Mouse (Mus musculus) limb, embryonic 10.5 days (tissue): Measurements from ENCODE around the gene Zdhhc22. TPM values are rescaled to one million over a fixed set of nuclear protein-coding genes. Genes with fewer than 3 reads are reported as not detected.

Experiments used
- DNase-seq: peaks from one replicate; pipeline ENCODE4 v3.0.0-alpha.2; 2017; ENCODE audit warnings: low spot score
- H3K27ac ChIP-seq: fragments of 300-500 bp; sonication (generic); 2 replicates; pipeline ENCODE4 v1.5.1; 2016; ENCODE audit warnings: mild to moderate bottlenecking
- H3K27me3 ChIP-seq: fragments of 300-500 bp; sonication (generic); 2 replicates; pipeline ENCODE4 v1.6.1; 2016; ENCODE audit warnings: low read depth, mild to moderate bottlenecking; ENCODE audit not compliant: poor library complexity, severe bottlenecking
- H3K36me3 ChIP-seq: fragments of 300-500 bp; sonication (generic); 2 replicates; pipeline ENCODE4 v1.6.1; 2016; ENCODE audit warnings: mild to moderate bottlenecking, moderate library complexity
- H3K4me1 ChIP-seq: fragments of 300-500 bp; sonication (generic); 2 replicates; pipeline ENCODE4 v1.6.1; 2016
- H3K4me3 ChIP-seq: fragments of 300-500 bp; sonication (generic); 2 replicates; pipeline ENCODE4 v1.5.1; 2016; ENCODE audit warnings: mild to moderate bottlenecking, moderate library complexity
- H3K9me3 ChIP-seq: fragments of 300-500 bp; sonication (generic); replicated peaks from 2 replicates; pipeline ENCODE4 v1.6.1; 2016; ENCODE audit warnings: mild to moderate bottlenecking
- WGBS: fragments of 180-500 bp; shearing (Covaris S2); methylation state at CpG from one replicate; pipeline ENCODE4 v1.1.7; 2016; 5-methylcytosine and 5-hydroxymethylcytosine counted together
- polyA plus RNA-seq: library from polyadenylated mRNA; unstranded; fragments of >200 nt; fragmentation: Nextera tagmentation; extraction: Ambion mirVana; gene quantifications from 2 replicates; pipeline ENCODE4 v1.2.1, GENCODE M21; 2016

Gene Zdhhc22
- polyA plus RNA-seq, 1 experiment from 2014 or later: 0.04 TPM

DNA sequence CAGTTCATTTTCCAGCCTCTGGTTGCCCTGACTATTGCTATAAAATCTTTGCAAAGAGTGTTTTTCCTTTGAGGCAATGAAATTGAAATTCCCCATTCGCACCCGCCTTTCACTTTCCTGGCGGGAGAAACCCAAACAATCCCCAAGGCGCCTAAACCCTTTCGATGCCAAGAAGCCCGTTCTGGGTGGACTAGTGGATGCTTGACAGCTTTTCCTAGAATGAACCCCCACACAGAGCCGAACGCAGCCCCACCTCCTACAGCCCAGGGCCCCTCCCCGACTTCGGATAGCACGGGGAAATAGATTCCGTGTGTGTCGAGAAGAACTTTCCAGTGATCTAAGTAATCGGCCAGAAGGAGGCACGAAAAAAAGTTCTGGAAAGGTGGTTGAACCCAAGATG is 852 bp downstream of the Zdhhc22 start:
- H3K9me3 ChIP-seq: no peaks in the 10 kb centered on the region
- DNase-seq: no peak
- peaks cover 14% of the 10 kb centered on the region for H3K4me1 ChIP-seq
- H3K4me3 ChIP-seq: no peak overlapping the region; the same call in 1 of the 2 replicates
- H3K27ac ChIP-seq: no peak overlapping the region
- WGBS: 10% methylated on average over 15 of the region's 15 CpGs
- H3K36me3 ChIP-seq: no peaks in the 10 kb centered on the region; the same call in 1 of the 2 replicates
- peaks cover 83% of the 10 kb centered on the region for H3K27me3 ChIP-seq

DNA sequence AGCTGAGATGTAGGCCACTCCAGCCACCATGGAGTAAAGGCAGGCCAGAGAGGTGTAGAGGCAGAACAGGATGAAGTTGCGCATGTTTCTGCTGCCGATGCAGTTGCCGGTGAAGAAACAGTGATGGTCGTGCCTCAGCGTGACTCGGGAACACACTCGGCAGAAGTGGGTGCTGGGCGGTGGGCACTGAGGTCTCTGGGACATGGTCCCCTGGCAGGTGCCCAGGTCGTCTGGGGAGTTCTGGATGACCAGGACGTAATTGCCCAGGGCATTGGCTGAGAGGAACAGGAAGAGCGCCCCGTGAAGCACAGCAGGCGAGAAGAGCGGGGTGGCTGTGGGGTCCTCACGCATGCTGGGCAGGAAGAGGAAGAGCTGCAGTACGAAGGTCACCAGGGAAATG is 2.0 kb downstream of the Zdhhc22 start:
- Histone ChIP-seq H3K36me3 (no peaks in the 10 kb centered on the region; the same call in 1 of the 2 replicates), H3K4me1 (peaks cover 14% of the 10 kb centered on the region), H3K9me3 (no peaks in the 10 kb centered on the region), H3K27me3 (peaks cover 95% of the 10 kb centered on the region), H3K27ac (no peak overlapping the region), H3K4me3 (no peak overlapping the region)
- DNase-seq: no peak
- WGBS: 41% methylated on average over 16 of the region's 16 CpGs

DNA sequence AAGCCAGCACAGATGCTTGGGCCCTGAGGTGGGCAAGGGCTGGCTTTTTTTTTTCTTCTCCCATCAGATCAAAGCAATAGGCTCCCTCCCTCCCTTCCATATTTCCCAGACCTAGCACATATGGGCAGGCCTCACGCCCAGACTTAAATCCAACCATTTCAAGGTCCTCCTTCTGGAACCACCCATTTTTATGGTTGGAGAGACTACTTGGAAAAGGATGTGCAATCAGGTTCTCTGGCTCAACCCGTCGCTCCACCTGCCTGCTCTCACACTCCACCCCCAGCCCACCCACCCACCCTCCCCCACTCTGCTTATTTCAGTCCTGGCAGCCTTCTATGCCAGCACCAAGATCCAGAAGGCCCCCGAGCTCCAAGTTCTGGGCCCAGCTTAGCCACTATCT is 3.7 kb downstream of the Zdhhc22 start:
- Histone ChIP-seq H3K9me3 (no peaks in the 10 kb centered on the region), H3K4me1 (peaks cover 14% of the 10 kb centered on the region), H3K4me3 (no peak overlapping the region), H3K27me3 (peaks cover 100% of the 10 kb centered on the region), H3K36me3 (no peaks in the 10 kb centered on the region; the same call in 1 of the 2 replicates), H3K27ac (no peak overlapping the region)
- WGBS: 68% methylated on average over 4 of the region's 4 CpGs
- no peak for DNase-seq

DNA sequence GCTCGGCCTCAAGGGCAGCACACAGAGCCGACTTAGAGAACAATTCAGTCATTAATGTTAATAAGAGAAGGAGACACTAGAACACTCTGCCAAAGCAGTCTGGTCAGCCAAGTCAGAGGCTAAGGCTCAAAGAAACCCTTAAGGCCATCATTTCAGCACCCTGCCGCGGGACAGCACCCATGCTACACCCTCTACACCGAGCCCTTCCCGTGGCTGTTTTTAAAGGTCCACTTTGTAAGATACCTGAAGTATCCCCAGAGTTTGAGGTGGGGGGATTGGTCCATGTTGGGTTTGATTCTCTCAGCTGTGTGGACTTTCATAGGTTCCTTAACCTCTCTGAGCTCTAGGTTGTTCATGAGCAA is 6.1 kb downstream of the Zdhhc22 start:
- H3K9me3 ChIP-seq: no peaks in the 10 kb centered on the region
- no peak overlapping the region for H3K4me3 ChIP-seq
- no peak overlapping the region for H3K27ac ChIP-seq
- peaks cover 97% of the 10 kb centered on the region for H3K27me3 ChIP-seq
- peak; percentile 80 for DNase-seq
- H3K4me1 ChIP-seq: no peaks in the 10 kb centered on the region; the same call in 1 of the 2 replicates
- no peaks in the 10 kb centered on the region for H3K36me3 ChIP-seq
- 9% methylated on average over 6 of the region's 6 CpGs for WGBS

DNA sequence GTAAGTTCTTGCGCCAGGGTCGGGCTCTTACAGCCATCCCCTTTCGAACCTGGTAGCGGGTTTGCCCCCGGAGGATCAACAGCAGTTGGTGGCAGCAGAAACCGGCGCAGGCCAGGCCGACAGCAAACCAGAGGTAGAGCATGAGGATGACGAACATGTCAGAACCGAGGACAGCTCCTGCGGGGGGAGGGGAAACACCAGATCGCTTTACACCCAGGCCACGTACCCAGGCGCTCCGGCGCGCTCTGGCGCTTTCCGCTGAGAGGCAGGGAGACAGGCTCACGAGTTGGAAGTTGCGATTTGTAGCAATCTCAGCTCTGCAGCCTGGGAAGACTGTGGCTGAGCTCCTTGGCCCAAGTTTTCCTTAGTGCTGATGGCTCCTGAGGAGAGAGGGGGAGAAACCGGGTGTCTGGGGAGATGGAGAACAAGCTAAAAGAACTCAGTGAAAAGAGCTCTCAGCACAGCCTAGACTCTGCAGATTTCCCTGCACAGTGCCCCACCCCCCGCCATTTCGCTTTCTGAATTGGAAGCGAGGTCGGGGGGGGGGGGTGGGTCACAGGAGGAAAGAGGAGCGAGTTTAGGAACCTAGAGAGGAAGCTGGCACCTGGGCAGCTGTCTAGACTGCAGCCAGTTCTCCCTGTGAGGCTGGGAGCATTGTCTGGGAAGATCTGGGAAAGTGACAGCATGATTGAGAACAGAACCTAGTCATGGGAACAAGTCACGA is 6.6 kb downstream of the Zdhhc22 start:
- H3K9me3 ChIP-seq: no peaks in the 10 kb centered on the region
- WGBS: 5% methylated on average over 28 of the region's 28 CpGs
- H3K27me3 ChIP-seq: peaks cover 97% of the 10 kb centered on the region
- H3K4me3 ChIP-seq: no peak overlapping the region
- peak; percentile 87 for DNase-seq
- no peaks in the 10 kb centered on the region for H3K36me3 ChIP-seq
- H3K4me1 ChIP-seq: no peaks in the 10 kb centered on the region; the same call in 1 of the 2 replicates
- H3K27ac ChIP-seq: no peak overlapping the region

DNA sequence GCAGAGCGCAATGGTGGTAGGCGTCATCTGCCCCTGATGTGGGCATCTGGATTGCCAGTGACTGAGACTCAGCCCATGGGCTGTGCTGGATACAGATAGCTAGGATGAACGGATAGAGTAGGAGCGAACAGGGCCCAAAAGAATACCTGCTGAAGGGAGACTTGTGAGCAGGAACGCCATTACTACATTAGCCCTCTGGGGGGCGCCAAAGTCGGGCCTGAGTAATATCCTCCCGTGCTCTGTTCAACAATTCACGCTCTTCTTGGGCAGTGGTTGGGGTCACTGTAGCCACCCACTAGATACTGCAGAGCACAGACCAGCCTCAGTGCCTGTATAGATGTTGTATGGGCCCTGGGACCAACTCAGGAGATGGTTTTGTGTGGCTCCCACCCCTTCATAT is 9.1 kb downstream of the Zdhhc22 start:
- Histone ChIP-seq H3K36me3 (no peaks in the 10 kb centered on the region), H3K27ac (no peak overlapping the region), H3K27me3 (peaks cover 96% of the 10 kb centered on the region), H3K4me1 (no peaks in the 10 kb centered on the region; the same call in 1 of the 2 replicates), H3K4me3 (no peak overlapping the region), H3K9me3 (no peaks in the 10 kb centered on the region)
- DNase-seq: no peak
- WGBS: 23% methylated on average over 9 of the region's 9 CpGs

DNA sequence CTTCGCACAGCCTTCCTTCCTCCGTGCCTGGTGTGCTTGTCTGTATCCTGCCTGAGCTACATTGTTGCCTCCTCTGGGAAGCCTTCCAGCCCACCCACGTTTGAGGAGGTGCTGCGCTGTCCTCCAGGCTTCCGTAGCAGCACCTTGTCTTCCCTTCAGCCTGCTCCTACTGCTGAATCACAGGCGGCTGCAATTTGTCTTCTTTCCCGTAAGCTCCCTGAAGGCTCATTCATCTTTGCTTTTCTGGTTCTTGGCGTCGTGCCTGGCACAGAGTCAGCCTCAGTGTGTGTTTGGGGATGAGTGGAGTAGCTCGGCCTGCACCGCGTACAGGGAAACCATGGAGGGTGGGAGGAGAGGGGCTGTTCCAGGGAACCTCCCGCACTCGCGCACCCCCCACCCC is 12.4 kb downstream of the Zdhhc22 start:
- Histone ChIP-seq H3K27ac (no peak overlapping the region), H3K27me3 (peaks cover 79% of the 10 kb centered on the region), H3K4me3 (no peak overlapping the region), H3K4me1 (peaks cover 18% of the 10 kb centered on the region), H3K9me3 (no peaks in the 10 kb centered on the region), H3K36me3 (no peaks in the 10 kb centered on the region)
- WGBS: 22% methylated on average over 15 of the region's 15 CpGs
- no peak for DNase-seq

DNA sequence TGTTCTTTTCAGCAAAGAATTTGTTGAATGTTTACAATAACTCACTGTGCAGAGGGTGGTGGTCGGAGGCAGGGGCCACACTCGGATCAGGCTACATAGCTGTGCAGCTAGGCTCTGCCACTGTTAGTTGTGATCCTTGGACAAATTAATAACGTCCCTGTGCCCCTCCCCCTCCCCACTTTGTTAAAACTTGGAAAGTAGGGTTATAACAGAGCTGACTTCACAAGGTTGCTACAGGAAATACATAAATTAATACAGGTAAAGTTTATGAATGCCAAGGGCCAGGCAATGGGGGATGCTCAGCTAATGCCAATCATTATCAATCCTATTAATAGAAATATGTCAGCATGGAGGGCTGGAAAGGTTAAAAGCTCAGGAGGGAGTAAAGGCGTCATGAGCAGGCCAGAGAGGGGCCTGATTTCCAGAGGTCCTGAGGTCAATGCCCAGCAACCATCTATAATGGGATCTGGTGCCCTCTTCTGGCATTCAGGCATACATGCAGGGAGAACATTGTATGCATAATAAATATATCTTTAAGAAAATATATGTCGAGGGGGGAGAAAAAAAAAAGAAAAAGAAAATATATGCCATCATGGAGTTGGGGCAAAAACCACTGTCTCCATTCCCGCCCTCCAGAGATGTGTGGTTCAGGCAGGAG is 13.6 kb downstream of the Zdhhc22 start:
- Histone ChIP-seq H3K4me1 (peaks cover 18% of the 10 kb centered on the region), H3K27me3 (peaks cover 70% of the 10 kb centered on the region), H3K9me3 (no peaks in the 10 kb centered on the region), H3K27ac (no peak overlapping the region), H3K4me3 (no peak overlapping the region), H3K36me3 (no peaks in the 10 kb centered on the region)
- DNase-seq: no peak
- 67% methylated on average over 6 of the region's 6 CpGs for WGBS

DNA sequence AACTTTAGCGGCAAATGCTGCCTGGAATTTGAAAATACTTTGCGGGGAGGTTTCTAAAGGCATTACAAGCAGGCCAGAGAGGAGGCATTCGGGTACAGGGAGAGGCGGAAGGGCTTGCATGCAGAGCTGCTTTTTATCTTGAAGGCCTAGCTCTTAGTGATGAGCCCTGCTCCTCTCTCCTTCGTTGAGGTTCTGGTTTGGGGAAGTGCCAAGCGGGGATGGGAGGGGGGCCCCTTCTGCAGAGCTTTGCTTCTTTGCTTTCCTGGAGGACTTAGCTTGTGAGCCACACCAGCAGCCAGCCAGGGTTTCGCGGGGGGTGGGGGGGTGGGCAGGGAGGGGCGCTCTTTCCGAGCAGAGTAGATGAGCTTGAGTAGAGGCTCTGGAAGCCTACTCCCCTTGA is 14.5 kb downstream of the Zdhhc22 start:
- Histone ChIP-seq H3K36me3 (no peaks in the 10 kb centered on the region), H3K27me3 (peaks cover 61% of the 10 kb centered on the region), H3K4me3 (no peak overlapping the region), H3K9me3 (no peaks in the 10 kb centered on the region), H3K27ac (no peak overlapping the region), H3K4me1 (peaks cover 18% of the 10 kb centered on the region)
- WGBS: 61% methylated on average over 10 of the region's 10 CpGs
- DNase-seq: no peak

DNA sequence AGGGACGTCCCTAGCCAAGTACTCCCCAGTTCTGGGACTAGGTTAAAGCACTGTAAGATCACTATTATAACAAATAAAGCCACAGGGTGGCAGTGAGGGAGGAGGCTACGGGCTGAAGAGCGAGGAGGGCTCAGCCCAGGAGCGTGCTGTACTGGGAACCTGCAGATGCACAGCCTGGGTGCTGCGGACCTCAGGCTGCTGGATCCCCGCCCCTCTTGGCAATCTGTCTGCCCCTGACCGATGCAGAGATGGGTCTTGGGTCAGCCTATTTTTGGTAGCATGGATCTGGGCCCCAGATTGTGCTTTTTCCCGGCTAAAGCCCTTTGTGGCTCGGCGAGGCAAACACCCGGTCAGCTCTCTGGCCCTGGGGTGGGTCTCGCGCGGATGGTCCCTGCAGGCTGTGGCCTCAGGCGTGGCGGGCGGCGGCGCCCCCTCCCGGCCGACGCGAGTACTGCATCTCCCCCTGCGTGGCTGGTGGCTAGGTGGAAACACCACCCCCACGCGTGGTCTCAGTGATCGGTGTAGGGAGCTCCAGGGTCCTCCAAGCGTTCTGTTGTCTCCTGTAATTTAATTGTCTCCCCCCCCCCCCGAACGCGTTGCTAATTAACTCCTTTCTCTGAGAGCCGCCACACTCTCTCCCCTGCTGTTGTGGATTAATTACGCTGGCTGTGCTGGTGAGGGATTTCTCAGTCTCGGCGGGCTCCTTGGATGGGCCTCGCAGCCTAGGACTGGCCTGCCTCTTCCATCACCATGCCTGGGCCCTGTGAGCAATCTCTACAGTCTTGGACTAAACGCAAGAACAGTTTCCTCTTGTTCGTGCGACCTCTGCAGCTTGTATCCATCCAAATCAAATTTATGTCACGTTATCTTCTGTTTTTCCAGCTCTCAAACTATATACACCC is 15.6 kb downstream of the Zdhhc22 start:
- Histone ChIP-seq H3K9me3 (no peaks in the 10 kb centered on the region), H3K27me3 (peaks cover 50% of the 10 kb centered on the region), H3K4me3 (peak overlapping the region; percentile 45), H3K4me1 (peaks cover 18% of the 10 kb centered on the region), H3K27ac (0 out of 2 replicates have a peak overlapping the region, but pooled peaks have one; percentile 12), H3K36me3 (no peaks in the 10 kb centered on the region)
- 10% methylated on average over 40 of the region's 40 CpGs for WGBS
- DNase-seq: peak; percentile 86

DNA sequence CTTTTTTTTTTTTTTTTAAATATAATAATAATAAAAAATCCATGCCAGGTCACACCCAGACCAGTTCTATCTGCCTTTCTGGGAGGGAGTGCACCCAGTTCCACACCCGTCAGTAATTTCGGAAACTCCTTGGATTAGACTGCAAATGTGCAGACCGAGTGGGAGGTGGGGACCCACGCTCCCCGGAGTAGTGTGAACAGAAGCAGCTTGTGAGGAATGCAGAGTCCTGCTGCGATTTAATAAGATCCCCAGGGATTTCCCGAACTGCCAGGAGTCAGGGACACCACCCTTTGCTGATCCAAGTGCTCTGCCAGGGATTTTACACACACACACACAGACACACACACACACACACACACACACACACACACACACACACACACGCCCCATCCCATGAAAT is 16.5 kb downstream of the Zdhhc22 start:
- no peaks in the 10 kb centered on the region for H3K36me3 ChIP-seq
- 49% methylated on average over 8 of the region's 8 CpGs for WGBS
- peaks cover 18% of the 10 kb centered on the region for H3K4me1 ChIP-seq
- no peaks in the 10 kb centered on the region for H3K9me3 ChIP-seq
- H3K27ac ChIP-seq: no peak overlapping the region
- peaks cover 43% of the 10 kb centered on the region for H3K27me3 ChIP-seq
- H3K4me3 ChIP-seq: no peak overlapping the region
- no peak for DNase-seq

DNA sequence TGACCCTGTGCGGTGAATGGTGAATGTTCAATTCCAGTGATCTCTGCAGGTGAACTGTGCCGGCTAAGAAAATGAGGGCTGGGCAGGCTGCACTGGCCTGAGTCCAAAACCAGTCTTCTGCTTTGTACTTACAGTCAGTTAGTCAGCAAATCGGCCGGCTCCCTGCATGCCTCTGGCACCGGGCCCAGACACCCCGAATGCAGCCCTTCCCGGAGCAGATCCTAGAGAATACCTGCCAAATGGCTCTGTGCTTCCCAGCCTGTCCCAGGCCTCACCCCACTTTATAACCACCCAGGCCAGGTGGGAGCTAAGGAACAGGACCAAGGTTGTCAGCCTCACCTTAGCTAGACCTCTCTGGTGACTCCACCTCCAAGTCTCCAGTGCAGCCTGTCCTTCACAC is 17.0 kb downstream of the Zdhhc22 start:
- Histone ChIP-seq H3K27me3 (peaks cover 38% of the 10 kb centered on the region), H3K27ac (no peak overlapping the region), H3K4me1 (peaks cover 18% of the 10 kb centered on the region), H3K9me3 (no peaks in the 10 kb centered on the region), H3K4me3 (no peak overlapping the region), H3K36me3 (no peaks in the 10 kb centered on the region)
- no peak for DNase-seq
- WGBS: 65% methylated on average over 7 of the region's 7 CpGs

DNA sequence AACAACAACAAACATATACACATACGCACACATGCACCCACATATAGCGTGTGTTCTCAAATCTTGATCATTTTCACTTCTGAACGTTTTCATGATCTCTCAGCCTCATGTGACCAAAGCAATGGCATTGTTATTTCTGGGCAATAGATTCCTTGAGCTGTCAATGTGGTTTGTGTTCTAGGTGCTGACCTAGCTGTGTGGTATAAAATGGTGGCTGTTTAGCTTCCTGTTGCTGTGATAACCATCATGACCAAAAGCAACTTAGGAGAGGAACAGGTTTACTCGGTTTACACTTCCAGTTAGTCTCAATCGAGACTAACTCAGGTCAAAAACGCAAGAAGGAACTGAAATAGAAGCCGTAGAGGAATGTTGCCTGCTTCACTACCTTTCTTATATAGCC is 19.1 kb downstream of the Zdhhc22 start:
- H3K4me1 ChIP-seq: peaks cover 18% of the 10 kb centered on the region
- WGBS: 93% methylated on average over 7 of the region's 7 CpGs
- H3K4me3 ChIP-seq: no peak overlapping the region
- H3K9me3 ChIP-seq: no peaks in the 10 kb centered on the region
- peaks cover 3% of the 10 kb centered on the region; the same call in 1 of the 2 replicates for H3K36me3 ChIP-seq
- DNase-seq: no peak
- no peak overlapping the region for H3K27ac ChIP-seq
- peaks cover 18% of the 10 kb centered on the region for H3K27me3 ChIP-seq
